Mouse (Mus musculus) CD8-positive naive resting alpha-beta T cell, adult 2 months (primary cell): ENCODE data around the gene Rbm43.

Experiments
- DNase-seq, 2 experiments: peaks; one replicate each; pipeline ENCODE4 v3.0.0; 2022; ENCODE audit warnings: low read depth in 2 of 2, low spot score in 2 of 2

Gene Rbm43

DNA sequence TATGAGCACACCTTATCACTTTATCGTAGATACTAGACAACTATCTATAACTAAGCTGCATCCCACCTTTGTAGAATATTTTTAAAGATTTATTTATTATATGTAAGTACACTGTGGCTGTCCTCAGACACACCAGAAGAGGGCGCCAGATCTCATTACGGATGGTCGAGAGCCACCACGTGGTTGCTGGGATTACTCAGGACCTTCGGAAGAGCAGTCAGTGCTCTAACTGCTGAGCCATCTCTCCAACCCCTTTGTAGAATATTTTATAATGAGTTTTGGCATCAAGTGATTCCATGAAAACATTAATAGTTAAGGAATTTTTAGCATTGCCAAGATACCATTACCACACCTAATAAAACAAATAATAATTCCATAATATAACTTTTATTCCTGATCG is 20.4 kb downstream of the Rbm43 start:
- DNase-seq: no peak

DNA sequence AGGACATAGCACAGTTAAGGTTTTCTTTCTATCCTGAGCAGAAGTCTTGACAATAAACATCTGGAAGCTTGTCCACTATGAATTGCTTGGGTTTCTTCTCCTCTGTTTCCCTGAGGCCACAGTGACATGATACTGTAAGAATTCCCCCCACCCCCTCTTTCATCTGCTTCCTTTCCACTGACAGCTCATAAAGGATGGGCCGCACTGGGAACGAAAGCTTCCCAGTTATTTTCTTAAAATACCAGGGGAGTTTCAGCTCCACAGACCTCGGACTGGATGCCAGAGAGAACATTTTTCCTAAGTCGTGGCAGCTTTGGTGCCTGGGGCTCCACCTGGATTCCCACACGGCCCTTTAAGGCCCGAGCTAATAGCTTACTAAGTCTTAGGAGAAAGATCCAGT is 22.2 kb downstream of the Rbm43 start:
- DNase-seq: no peak

DNA sequence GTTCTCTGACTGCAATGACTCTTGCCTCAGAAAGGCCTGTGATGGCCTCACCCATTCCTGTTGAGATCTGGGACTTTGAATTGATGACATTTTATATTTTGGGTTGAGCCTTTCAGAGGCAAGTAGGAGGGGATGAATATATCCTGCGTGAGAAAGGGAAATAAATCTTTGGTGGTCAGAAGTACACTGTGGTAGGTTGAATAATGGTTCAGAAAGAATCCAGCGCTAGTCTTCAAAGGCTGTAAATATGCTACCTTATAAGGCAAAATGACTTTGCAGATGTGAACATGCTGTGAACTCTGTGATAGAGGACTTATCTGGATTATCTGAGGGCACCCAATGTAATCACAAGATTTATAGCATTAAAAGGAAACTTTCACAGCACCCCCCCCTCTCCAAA is 23.1 kb downstream of the Rbm43 start:
- no peak for DNase-seq

DNA sequence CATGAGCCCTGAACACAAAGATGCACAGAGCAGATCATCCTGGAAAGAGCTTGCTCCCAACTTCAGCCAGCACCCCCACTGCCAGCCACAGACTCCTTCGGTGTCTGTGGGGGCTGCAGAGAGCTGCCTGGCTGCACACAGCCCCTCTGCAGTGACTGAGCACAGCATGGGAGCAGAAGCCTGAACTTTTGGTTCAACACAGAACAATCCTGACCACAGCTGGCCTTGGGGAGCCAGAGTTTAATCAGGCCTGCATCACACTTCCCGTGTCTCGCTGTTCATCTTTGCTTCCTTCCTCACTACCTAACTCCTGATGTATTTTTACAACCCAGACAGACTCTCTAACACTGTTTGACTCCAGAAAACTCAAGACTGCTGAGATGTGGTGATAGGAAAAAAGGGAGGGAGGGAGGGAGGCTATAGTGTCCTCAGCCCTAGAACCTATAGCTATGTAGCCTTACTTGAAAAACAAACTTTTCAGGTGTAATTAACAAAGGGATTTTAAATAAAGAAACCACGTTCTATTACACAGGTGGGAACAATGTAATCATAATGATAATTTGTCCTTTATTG is 27.3 kb downstream of the Rbm43 start:
- no peak for DNase-seq

DNA sequence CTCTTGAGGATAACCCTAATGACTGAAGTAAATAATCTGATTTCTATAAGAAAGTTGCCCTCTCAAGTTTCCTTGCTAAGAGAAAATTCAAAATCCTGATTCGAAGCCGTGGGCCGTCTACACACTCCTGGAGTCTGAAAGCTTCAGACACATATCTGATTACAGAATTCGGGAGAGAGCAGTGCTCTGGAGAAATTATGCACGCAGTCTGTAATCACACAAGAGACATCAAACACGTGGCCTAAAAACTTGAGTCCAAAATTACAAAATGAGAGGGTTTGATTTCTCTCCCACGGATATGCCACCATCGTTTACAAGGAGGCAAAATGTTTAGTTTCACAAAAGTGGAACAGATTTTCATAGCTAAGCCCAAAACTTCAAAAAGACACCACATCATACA is 29.3 kb downstream of the Rbm43 start:
- no peak for DNase-seq

DNA sequence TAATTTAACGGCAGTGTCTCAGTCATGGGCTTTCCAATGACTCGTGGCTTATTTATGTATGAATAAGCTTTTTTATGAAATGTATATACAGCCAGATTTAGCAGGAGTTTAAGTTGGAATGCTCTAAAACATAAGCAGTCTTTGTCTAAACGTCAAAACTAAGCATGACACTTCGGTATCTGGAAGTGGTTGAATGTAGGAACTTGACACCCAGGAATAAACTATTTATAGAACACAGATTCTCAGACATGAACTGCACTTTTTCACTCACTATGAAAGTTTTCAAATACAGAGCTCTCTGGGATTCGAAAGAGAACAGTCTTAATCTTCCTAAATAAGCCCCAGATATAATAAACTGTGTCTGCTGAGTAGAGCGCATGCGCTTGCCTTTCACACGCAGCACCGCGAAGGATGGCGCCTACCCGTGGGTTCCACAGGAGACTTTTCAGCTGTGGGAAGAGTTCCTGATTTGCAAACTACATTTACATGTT is 42.5 kb downstream of the Rbm43 start:
- no peak for DNase-seq

DNA sequence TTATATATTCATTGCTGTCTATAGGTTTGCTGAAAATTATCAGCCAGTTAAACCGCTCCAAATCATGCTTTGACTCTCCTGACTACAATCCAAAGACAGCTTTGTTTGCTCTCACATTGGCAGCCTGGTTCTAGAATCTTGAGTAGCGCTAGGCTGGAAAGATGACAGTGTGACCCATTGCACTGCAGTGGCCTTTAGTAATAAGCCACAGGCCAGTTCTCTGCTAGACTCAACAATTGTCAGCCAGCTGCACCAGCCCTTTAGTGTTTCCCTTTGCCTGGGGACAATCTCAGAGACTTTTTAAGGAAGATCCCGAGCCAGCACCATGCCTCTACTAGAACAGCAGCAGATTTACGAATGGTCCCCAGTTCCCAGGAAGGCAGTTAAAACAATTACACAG is 44.0 kb downstream of the Rbm43 start:
- DNase-seq: no peak

DNA sequence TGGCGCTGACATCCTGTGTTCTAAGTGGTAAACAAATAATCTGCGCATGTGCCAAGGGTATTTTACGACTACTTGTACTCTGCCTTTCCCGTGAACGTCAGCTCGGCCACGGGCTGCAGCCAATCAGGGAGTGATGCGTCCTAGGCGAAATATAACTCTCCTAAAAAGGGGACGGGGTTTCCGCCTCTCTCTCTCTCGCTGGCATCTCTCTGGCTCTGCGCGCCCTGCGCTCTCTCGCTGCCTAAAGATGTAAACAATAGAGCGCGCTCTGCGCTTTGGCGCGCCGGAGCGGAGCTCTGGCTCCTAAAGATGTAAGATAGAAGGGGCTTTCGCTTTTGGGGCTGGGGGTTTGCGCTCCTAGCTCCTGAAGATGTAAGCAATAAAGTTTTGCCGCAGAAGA is 44.8 kb downstream of the Rbm43 start:
- DNase-seq: peak in 1 of 2 experiments; percentile 16

DNA sequence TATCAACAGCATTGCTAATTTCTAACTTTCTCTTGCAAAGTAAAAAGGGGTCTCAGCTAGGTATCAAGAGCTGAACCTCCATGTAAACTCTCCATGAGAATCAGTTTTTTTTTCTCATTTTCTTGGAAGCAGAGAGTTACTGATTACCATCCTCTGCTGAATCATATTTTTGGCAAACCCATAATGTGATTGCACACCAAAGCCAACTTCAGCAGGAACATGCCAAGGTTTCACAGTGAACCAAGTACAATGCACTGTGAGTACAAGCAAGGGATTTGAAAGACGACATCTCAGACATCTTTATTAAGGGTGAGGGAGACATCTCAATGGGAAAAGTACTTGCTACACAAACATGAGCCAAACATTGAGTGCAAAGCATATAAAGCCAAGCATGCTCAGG is 54.8 kb downstream of the Rbm43 start:
- DNase-seq: no peak
